Mouse (Mus musculus): Measurements from ENCODE around the gene Olfr605. TPM values are rescaled to one million over a fixed set of nuclear protein-coding genes. Genes with fewer than 3 reads are reported as not detected.
"Not testable (repeated sequence)": the region's sequence is repeated elsewhere in the genome, so short reads cannot be mapped to it uniquely, and the experiment has no call there.

Gene Olfr605
- not detected for total RNA-seq (2021)

DNA sequence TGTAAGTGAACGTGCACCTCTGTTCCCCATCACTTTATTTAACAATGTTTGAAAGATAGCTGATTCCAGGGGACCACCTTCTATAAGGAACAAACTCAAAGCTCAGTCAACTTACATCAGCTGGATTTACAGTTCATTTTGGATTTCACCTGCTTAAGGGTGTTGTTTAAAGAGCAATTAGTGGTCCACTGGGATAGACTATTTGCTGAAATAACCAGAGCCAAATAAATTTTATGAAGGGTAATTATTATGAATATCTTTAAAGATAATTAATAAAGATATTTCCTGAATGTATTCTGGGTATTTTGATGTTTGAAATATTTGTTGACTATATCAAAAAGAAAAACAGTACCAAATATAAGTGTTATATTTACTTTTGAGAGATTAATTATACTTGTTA lies at the start of gene Olfr605:
TSS of gene Olfr605 (minus strand) at position 101 of the 400 bp plus-strand sequence.
- DNase-seq (ENCODE audit: low spot score in 2 of 2), result no peak

GRCm38 (mm10) chr7:103477106-103477505 lies 31.9 kb upstream of the Olfr605 start:
- DNase-seq (ENCODE audit: low spot score in 2 of 2); intact Hi-C loops (cut with DNase I): not testable (repeated sequence)

More for the DNA sequence above, at the start of gene Olfr605:
- intact Hi-C loops (cut with DNase I), result no loop called here

- intact Hi-C loops (cut with DNase I), result no loop called here
- DNase-seq (ENCODE audit: low spot score in 2 of 2), result no peak
Measured at GRCm38 (mm10) chr7:103469577-103469976, 24.3 kb upstream of the Olfr605 start, which contains the start of gene Olfr608. TSS of gene Olfr608 (plus strand) at chr7:103469877.

- DNase-seq (ENCODE audit: low spot score in 2 of 2), result no peak
- intact Hi-C loops (cut with DNase I), result no loop called here
Measured at GRCm38 (mm10) chr7:103460590-103460989, 15.4 kb upstream of the Olfr605 start.

- DNase-seq (ENCODE audit: low spot score in 2 of 2), result no peak
- intact Hi-C loops (cut with DNase I), result no loop called here
Measured at GRCm38 (mm10) chr7:103448746-103449145, 3.5 kb upstream of the Olfr605 start, which contains the start of gene Olfr606. TSS of gene Olfr606 (plus strand) at chr7:103449046.

DNA sequence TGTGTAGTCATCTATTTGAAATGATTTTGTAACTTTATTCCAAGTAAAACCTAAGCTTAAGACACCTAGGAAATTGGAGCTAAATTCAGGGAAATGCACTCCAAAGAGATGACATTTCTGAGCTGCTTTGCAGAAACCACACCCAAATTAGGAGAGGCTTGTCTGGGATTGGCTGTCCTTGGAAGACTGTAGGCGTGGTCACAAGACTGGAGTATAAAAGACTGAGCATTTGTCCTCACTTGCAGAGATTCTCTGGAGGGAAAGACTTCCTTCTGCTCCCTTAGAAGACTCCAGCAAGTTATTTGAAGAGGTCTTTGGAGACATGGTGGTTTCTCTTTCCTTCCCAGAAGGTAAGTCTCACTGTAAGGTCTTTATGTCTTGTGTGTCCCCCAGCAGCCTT lies 30.5 kb downstream of the Olfr605 start, which contains the start of gene Usp17lc:
TSS of gene Usp17lc (plus strand) at position 301 of the 400 bp plus-strand sequence.
- intact Hi-C loops (cut with DNase I), result loop anchor here (5.0 kb wide), 1 partner anchor 167 kb away; no protein-coding TSS in a partner anchor
- not testable (repeated sequence) for DNase-seq (ENCODE audit: low spot score in 2 of 2)

DNA sequence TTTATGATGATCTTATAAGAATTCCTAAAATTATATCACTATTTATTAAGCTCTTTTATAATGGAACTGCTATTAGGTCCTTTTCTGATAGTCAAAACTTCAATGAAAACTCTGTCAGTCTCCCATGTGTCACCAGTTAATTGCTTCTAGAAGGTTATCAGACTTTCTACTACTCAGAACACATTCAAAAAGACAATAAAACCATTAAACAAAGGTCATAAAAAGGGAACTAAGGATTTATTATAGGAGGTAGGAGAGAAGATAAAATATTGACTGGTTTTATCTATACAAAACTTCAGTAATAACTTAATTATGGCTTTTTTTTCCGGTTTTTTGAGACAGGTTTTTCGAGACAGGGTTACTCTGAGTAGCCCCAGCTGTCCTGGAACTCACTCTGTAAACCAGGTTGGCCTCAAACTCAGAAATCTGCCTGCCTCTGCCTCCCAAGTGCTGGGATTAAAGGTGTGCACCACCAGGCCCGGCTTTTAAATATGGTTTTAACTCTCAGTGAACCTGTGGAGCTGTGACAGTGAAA lies 38.7 kb downstream of the Olfr605 start:
- intact Hi-C loops (cut with DNase I); DNase-seq (ENCODE audit: low spot score in 2 of 2): not testable (repeated sequence)

- no peak for DNase-seq (ENCODE audit: low spot score in 2 of 2)
- intact Hi-C loops (cut with DNase I), result no loop called here
Measured at GRCm38 (mm10) chr7:103398981-103399380, 46.3 kb downstream of the Olfr605 start.

GRCm38 (mm10) chr7:103397758-103398157 lies 47.5 kb downstream of the Olfr605 start:
- DNase-seq (ENCODE audit: low spot score in 2 of 2), result no peak
- intact Hi-C loops (cut with DNase I), result no loop called here

Small RNA genes within 50 kb of the gene (microRNA-seq; reads per million reads assigned to microRNA genes)
- 0 reads per million in 2 experiments for gene Gm25774

Other genes starting within 250 kb of the Olfr605 start
- not detected for gene Olfr593, start 233.6 kb downstream of the Olfr605 start, total RNA-seq (2021)
- not detected for gene Olfr594, start 228.4 kb downstream of the Olfr605 start, total RNA-seq (2021)
- not detected for gene Usp17ld, start 192.9 kb downstream of the Olfr605 start, total RNA-seq (2021)
- not detected for gene Olfr596, start 139.8 kb downstream of the Olfr605 start, total RNA-seq (2021)
- gene Olfr597, start 129.1 kb downstream of the Olfr605 start, total RNA-seq (2021), result not detected
- not detected for gene Olfr598, start 121.9 kb downstream of the Olfr605 start, total RNA-seq (2021)
- gene Olfr599, start 109.5 kb downstream of the Olfr605 start, total RNA-seq (2021), result not detected
- gene Olfr600, start 95.8 kb downstream of the Olfr605 start, total RNA-seq (2021), result not detected
- gene Olfr601, start 82.8 kb downstream of the Olfr605 start, total RNA-seq (2021), result not detected
- not detected for gene Olfr603, start 59.3 kb downstream of the Olfr605 start, total RNA-seq (2021)
- gene Usp17lc, start 30.4 kb downstream of the Olfr605 start, total RNA-seq (2021), result not detected
- gene Olfr606, start 3.6 kb upstream of the Olfr605 start, total RNA-seq (2021), result not detected
- gene Olfr607, start 18.7 kb upstream of the Olfr605 start, total RNA-seq (2021), result not detected
- gene Olfr608, start 24.4 kb upstream of the Olfr605 start, total RNA-seq (2021), result not detected
- not detected for gene Olfr609, start 52.6 kb upstream of the Olfr605 start, total RNA-seq (2021)
- gene Olfr610, start 66.7 kb upstream of the Olfr605 start, total RNA-seq (2021), result not detected
- not detected for gene Olfr611, start 75.4 kb upstream of the Olfr605 start, total RNA-seq (2021)
- not detected for gene Olfr612, start 97.3 kb upstream of the Olfr605 start, total RNA-seq (2021)
- not detected for gene Olfr613, start 102.6 kb upstream of the Olfr605 start, total RNA-seq (2021)
- gene Olfr615, start 110.6 kb upstream of the Olfr605 start, total RNA-seq (2021), result not detected
- not detected for gene Olfr616, start 123.7 kb upstream of the Olfr605 start, total RNA-seq (2021)
- not detected for gene Olfr617, start 127.6 kb upstream of the Olfr605 start, total RNA-seq (2021)
- not detected for gene Olfr618, start 144.7 kb upstream of the Olfr605 start, total RNA-seq (2021)
- not detected for gene Olfr619, start 155.1 kb upstream of the Olfr605 start, total RNA-seq (2021)
- gene Olfr620, start 167.1 kb upstream of the Olfr605 start, total RNA-seq (2021), result not detected
- gene Olfr622, start 197.3 kb upstream of the Olfr605 start, total RNA-seq (2021), result not detected
- gene Olfr623, start 218.3 kb upstream of the Olfr605 start, total RNA-seq (2021), result not detected
- gene Olfr624, start 225.8 kb upstream of the Olfr605 start, total RNA-seq (2021), result under 1 TPM in 1 of 2 experiments, not detected in 1; 0.07 TPM
- gene Olfr625-ps1, start 237.3 kb upstream of the Olfr605 start, total RNA-seq (2021), result not detected